Mouse (Mus musculus) MEL (cell line): ENCODE data around the gene Dnajb7. TPM values are rescaled to one million over a fixed set of nuclear protein-coding genes. Genes with fewer than 3 reads are reported as not detected.

Source experiments
- DNase-seq: peaks from one replicate; pipeline ENCODE4 v3.0.0; 2011; ENCODE audit warnings: low read depth, low spot score
- H3K27ac ChIP-seq: 2 replicates; pipeline ENCODE4 v1.5.1; 2012; ENCODE audit warnings: low read depth, mild to moderate bottlenecking, control low read depth, low read length, moderate library complexity; ENCODE audit not compliant: control insufficient read depth
- H3K27me3 ChIP-seq, 2 experiments: fragments of 150-350 bp in 1 of 2; sonication (generic) in 1 of 2; 2 replicates each; pipeline ENCODE4 v1.6.1; 2012; ENCODE audit warnings: low read length in 2 of 2, mild to moderate bottlenecking in 2 of 2, improper control_type of control experiment in 1 of 2, moderate library complexity in 1 of 2; ENCODE audit not compliant: insufficient read depth in 2 of 2, control insufficient read depth in 1 of 2
- H3K36me3 ChIP-seq, 2 experiments: 2 replicates each; pipeline ENCODE4 v1.6.1; 2012 to 2014; ENCODE audit warnings: low read length in 2 of 2, improper control_type of control experiment in 1 of 2, inconsistent platforms in 1 of 2, mild to moderate bottlenecking in 1 of 2; ENCODE audit not compliant: insufficient read depth in 2 of 2, control insufficient read depth in 1 of 2
- H3K4me1 ChIP-seq, 2 experiments: fragments of 150-350 bp in 1 of 2; sonication (generic) in 1 of 2; 2 replicates each; pipeline ENCODE4 v1.6.1; 2012; ENCODE audit warnings: low read length in 2 of 2, improper control_type of control experiment in 1 of 2, mild to moderate bottlenecking in 1 of 2; ENCODE audit not compliant: insufficient read depth in 2 of 2, control insufficient read depth in 1 of 2
- H3K4me3 ChIP-seq, 2 experiments: fragments of 150-350 bp in 1 of 2; sonication (generic) in 1 of 2; 2 replicates each; pipeline ENCODE4 v1.5.1; 2012; ENCODE audit warnings: low read depth in 2 of 2, low read length in 2 of 2, mild to moderate bottlenecking in 2 of 2, moderate library complexity in 2 of 2, control low read depth in 1 of 2, improper control_type of control experiment in 1 of 2; ENCODE audit not compliant: control insufficient read depth in 1 of 2, insufficient read depth in 1 of 2
- H3K79me2 ChIP-seq: 2 replicates; pipeline ENCODE4 v1.6.1; 2012; ENCODE audit warnings: mild to moderate bottlenecking, low read length, moderate library complexity; ENCODE audit not compliant: control insufficient read depth, poor library complexity, insufficient read depth
- H3K9ac ChIP-seq: 2 replicates; pipeline ENCODE4 v1.6.1; 2012; ENCODE audit warnings: low read depth, mild to moderate bottlenecking, control low read depth, low read length, moderate library complexity; ENCODE audit not compliant: control insufficient read depth, poor library complexity, severe bottlenecking
- H3K9me3 ChIP-seq: fragments of 150-350 bp; sonication (generic); replicated peaks from 2 replicates; pipeline ENCODE4 v1.6.1; 2012; ENCODE audit warnings: mild to moderate bottlenecking, low read length, improper control_type of control experiment, moderate library complexity; ENCODE audit not compliant: insufficient read depth
- BHLHE40 ChIP-seq: IDR thresholded peaks from 2 replicates; pipeline ENCODE4 v1.6.1; 2012; ENCODE audit warnings: low read depth, mild to moderate bottlenecking, inconsistent platforms, low read length, improper control_type of control experiment, borderline replicate concordance
- ELF1 ChIP-seq: IDR thresholded peaks from 2 replicates; pipeline ENCODE4 v1.6.1; 2014; ENCODE audit warnings: low read depth, mild to moderate bottlenecking, inconsistent platforms, low read length, improper control_type of control experiment, moderate library complexity
- EP300 ChIP-seq, 2 experiments: IDR thresholded peaks; 2 replicates each; pipeline ENCODE4 v1.6.1; 2011; ENCODE audit warnings: improper control_type of control experiment in 2 of 2, low read length in 2 of 2, low read depth in 1 of 2, mild to moderate bottlenecking in 1 of 2
- MAFK ChIP-seq: IDR thresholded peaks from 2 replicates; pipeline ENCODE4 v1.6.1; 2011; ENCODE audit warnings: low read depth, mild to moderate bottlenecking, low read length, improper control_type of control experiment, borderline replicate concordance
- MAX ChIP-seq: IDR thresholded peaks from 2 replicates; pipeline ENCODE4 v1.6.1; 2011; ENCODE audit warnings: low read length, improper control_type of control experiment
- MAZ ChIP-seq: IDR thresholded peaks from 2 replicates; pipeline ENCODE4 v1.6.1; 2012; ENCODE audit warnings: low read depth, mild to moderate bottlenecking, inconsistent platforms, low read length, improper control_type of control experiment
- MYB ChIP-seq: IDR thresholded peaks from 2 replicates; pipeline ENCODE4 v1.6.1; 2011; ENCODE audit warnings: mild to moderate bottlenecking, low read depth, low read length, improper control_type of control experiment
- POLR2A ChIP-seq, 2 experiments: IDR thresholded peaks; 2 replicates each; pipeline ENCODE4 v1.6.1; 2011 to 2012; ENCODE audit warnings: low read length in 2 of 2, mild to moderate bottlenecking in 2 of 2, control low read depth in 1 of 2, improper control_type of control experiment in 1 of 2, low read depth in 1 of 2, moderate library complexity in 1 of 2; ENCODE audit not compliant: control insufficient read depth in 1 of 2, insufficient read depth in 1 of 2, poor library complexity in 1 of 2
- RCOR1 ChIP-seq: IDR thresholded peaks from 2 replicates; pipeline ENCODE4 v1.6.1; 2012; ENCODE audit warnings: low read depth, mild to moderate bottlenecking, inconsistent platforms, low read length, improper control_type of control experiment
- SIN3A ChIP-seq: IDR thresholded peaks from 2 replicates; pipeline ENCODE4 v1.6.1; 2012; ENCODE audit warnings: low read length, improper control_type of control experiment, inconsistent platforms
- SMC3 ChIP-seq: IDR thresholded peaks from 2 replicates; pipeline ENCODE4 v1.6.1; 2011; ENCODE audit warnings: low read depth, low read length, improper control_type of control experiment
- TBP ChIP-seq: IDR thresholded peaks from 2 replicates; pipeline ENCODE4 v1.8.0; 2011; ENCODE audit warnings: low read depth, low read length, improper control_type of control experiment
- TCF12 ChIP-seq: IDR thresholded peaks from 2 replicates; pipeline ENCODE4 v1.6.1; 2014; ENCODE audit warnings: low read depth, mild to moderate bottlenecking, inconsistent platforms, low read length, improper control_type of control experiment, moderate library complexity
- USF1 ChIP-seq: IDR thresholded peaks from 2 replicates; pipeline ENCODE4 v1.6.1; 2014; ENCODE audit warnings: low read depth, mild to moderate bottlenecking, inconsistent platforms, low read length, improper control_type of control experiment, moderate library complexity
- USF2 ChIP-seq, 2 experiments: IDR thresholded peaks; 2 replicates each; pipeline ENCODE4 v1.6.1; 2011 to 2012; ENCODE audit warnings: improper control_type of control experiment in 2 of 2, low read length in 2 of 2, borderline replicate concordance in 1 of 2, inconsistent platforms in 1 of 2, low read depth in 1 of 2, mild to moderate bottlenecking in 1 of 2; ENCODE audit not compliant: insufficient read depth in 1 of 2
- ZMIZ1 ChIP-seq: IDR thresholded peaks from 2 replicates; pipeline ENCODE4 v1.6.1; 2012; ENCODE audit warnings: low read depth, mild to moderate bottlenecking, inconsistent platforms, low read length, improper control_type of control experiment, moderate library complexity
- ZNF384 ChIP-seq: IDR thresholded peaks from 2 replicates; pipeline ENCODE4 v1.6.1; 2012; ENCODE audit warnings: low read depth, mild to moderate bottlenecking, inconsistent platforms, low read length, improper control_type of control experiment
- polyA plus RNA-seq, 2 experiments: library from polyadenylated mRNA; stranded (reverse) in 1 of 2; unstranded in 1 of 2; fragments of >175 nt in 1 of 2; fragments of >200 nt in 1 of 2; gene quantifications; 2 replicates each; pipeline versions ENCODE4 v1.2.1 to v1.2.4; 2012; ENCODE audit warnings: low replicate concordance in 2 of 2, low read depth in 1 of 2; ENCODE audit not compliant: insufficient read length in 2 of 2, insufficient read depth in 1 of 2, missing spikeins in 1 of 2
- total RNA-seq: library from RNA; depleted of rRNA; stranded (reverse); fragments of 300-350 nt; gene quantifications from 2 replicates; pipeline ENCODE4 v1.2.3, GENCODE M21; 2012

The Dnajb7 gene
- total and polyA plus RNA-seq, 3 experiments: 0.17 TPM; not detected in 2

DNA sequence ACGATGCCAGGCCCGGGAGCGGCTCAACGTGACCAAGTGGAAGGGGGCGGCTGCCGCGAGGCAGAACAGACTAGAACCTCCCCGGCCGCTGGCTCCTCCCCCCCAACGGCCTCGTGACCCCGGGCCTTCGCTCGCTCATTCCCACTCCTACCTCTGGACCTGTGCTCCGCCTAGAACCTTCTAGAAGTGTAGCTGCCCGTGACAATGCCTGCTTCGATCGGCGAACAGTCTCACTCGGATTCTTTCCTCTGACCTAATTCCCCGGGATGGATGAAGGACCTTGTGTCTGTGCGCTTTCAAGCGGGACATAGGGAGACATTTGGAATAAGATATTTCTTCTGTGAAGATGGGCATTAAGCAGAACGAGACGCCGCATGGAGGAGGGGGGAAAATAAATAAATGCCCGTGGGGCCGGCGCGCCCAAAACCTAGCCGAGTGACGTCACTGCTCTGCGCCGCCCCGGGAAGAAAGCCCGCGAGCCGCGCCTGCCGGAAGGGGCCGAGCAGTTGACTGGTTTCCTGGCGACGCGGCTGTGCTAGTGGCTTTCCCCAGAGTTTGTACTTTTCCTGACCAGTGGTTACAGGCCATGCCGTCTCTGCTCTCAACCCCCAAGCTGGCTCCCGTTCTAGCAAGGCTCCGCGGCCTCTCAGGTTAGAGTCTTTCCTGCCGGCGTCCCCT lies 8.3 kb downstream of the Dnajb7 start, which contains the start of the genes St13 and Xpnpep3 (continued):
- TF ChIP-seq MYB: no peak
- peak; percentile 84 for TF ChIP-seq ELF1
- TF ChIP-seq ZMIZ1: peak; percentile 63

DNA sequence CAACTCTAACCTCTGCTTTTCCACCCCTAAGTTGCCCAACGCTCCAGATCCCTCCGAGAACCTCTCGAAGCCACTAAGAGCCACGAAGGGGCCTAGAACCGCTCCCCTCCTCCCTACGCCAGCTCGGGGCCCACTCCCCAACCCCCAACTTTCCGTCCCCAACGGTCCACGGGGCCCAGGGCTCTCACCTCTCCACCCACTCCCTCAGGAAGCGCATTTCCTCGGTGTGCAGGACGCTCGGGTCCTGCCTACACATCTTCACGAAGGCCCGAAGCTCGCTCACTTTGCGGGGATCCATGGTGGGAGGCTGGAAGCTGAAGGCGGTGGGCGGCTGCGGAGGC lies 8.8 kb downstream of the Dnajb7 start:
- H3K4me1 ChIP-seq: peaks cover 2 to 9% of the 10 kb centered on the region in 2 experiments; a peak in 2 of 4 replicates
- DNase-seq: no peak
- H3K4me3 ChIP-seq: peak overlapping the region; percentile 57 to 83
- H3K9me3 ChIP-seq: no peaks in the 10 kb centered on the region
- H3K79me2 ChIP-seq: peaks cover 63% of the 10 kb centered on the region
- peaks cover 0 to 45% of the 10 kb centered on the region in 2 experiments; a peak in 3 of 4 replicates for H3K36me3 ChIP-seq
- peak overlapping the region; percentile 75 for H3K27ac ChIP-seq
- TF ChIP-seq EP300 (IDR thresholded peaks at IDR 0.05; ENCODE audit: low read depth in 1 of 2, low read length in 2 of 2): no peak; a peak in 1 of 4 replicates
- TF ChIP-seq POLR2A (IDR thresholded peaks at IDR 0.05; ENCODE audit: control insufficient read depth in 1 of 2, insufficient read depth in 1 of 2, low read depth in 1 of 2, low read length in 2 of 2, poor library complexity in 1 of 2): peak in 1 of 2 experiments; percentile 49; a peak in 1 of 4 replicates
- TF ChIP-seq BHLHE40: no peak; the same call in 1 of the 2 replicates
- TF ChIP-seq TCF12: no peak
- TF ChIP-seq MYB: no peak
- TF ChIP-seq TBP: no peak
- H3K9ac ChIP-seq: peak overlapping the region; percentile 91
- H3K27me3 ChIP-seq: no peaks in the 10 kb centered on the region

DNA sequence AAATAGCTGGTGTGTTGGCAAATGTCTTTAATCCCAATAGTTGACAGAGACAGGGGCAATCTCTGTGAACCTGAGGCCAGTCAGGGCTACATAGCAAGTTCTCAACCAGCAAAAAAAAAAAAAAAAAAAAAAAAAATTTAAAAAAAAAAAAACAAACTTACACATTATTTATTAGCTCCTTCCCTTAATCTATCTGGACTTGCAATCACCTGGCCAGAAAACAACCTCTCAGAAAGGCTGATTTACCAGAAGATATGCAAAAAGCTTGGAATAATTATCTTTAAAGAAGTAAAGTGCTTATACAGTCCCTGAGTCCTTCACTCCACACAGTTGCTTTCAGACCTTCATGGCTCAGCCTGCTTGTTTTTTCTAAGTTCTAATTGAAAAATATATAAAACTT lies 9.9 kb downstream of the Dnajb7 start:
- peak overlapping the region; percentile 75 for H3K27ac ChIP-seq
- peaks cover 2 to 12% of the 10 kb centered on the region in 2 experiments; a peak in 3 of 4 replicates for H3K4me1 ChIP-seq
- peaks cover 71% of the 10 kb centered on the region for H3K79me2 ChIP-seq
- peak overlapping the region; percentile 57 to 83 for H3K4me3 ChIP-seq
- peaks cover 0 to 55% of the 10 kb centered on the region in 2 experiments; a peak in 3 of 4 replicates for H3K36me3 ChIP-seq
- peak overlapping the region; percentile 91 for H3K9ac ChIP-seq
- H3K9me3 ChIP-seq: no peaks in the 10 kb centered on the region
- TF ChIP-seq MAFK (no peak), RCOR1 (no peak), EP300 (IDR thresholded peaks at IDR 0.05; ENCODE audit: low read depth in 1 of 2, low read length in 2 of 2) (no peak), USF2 (IDR thresholded peaks at IDR 0.05; ENCODE audit: borderline replicate concordance in 1 of 2, insufficient read depth in 1 of 2, low read depth in 1 of 2, low read length in 2 of 2) (no peak), ZNF384 (peak; percentile 50), SIN3A (peak; percentile 18; the same call in 1 of the 2 replicates), SMC3 (no peak), MAZ (no peak), MAX (no peak), USF1 (no peak)
- DNase-seq: peak; percentile 32
- H3K27me3 ChIP-seq: no peaks in the 10 kb centered on the region
